Mouse (Mus musculus): ENCODE data around the gene Gm9803.
A peak's percentile ranks its signal among the peaks of the same experiment; 100 is the strongest.

Gm9803 gene

DNA sequence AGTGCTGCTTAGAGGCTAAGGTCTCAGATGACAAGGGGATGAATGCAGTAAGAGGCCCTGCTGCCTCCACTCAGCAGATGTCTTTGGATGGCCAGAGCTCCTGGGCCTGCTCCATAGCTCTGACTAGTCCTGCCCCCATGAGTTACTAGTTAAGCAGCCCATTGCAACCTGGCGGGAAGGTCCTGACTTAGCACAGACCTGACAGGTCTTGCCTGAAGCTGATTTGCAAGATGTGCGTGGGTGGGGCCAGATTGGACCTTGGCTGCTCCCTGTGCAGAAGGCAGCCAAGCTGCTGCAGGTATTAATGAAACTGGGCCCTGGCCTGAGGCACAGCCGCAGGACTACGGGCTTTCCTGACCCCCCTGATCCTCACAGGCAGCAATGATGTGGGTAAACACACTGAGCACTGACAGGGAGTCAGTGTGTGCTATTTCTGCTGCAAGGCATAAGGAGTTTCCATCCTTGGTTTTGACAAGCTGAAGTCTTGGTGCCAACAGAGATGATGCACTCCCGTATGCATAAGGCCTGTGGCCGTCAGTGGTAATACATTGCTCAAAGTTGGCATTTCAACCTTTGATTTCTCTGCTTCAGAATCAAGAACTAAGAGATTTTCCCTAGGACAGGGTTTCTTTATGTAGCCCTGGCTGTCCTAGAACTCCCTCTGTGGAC is 6.8 kb upstream of the Gm9803 start:
- no peak for DNase-seq

DNA sequence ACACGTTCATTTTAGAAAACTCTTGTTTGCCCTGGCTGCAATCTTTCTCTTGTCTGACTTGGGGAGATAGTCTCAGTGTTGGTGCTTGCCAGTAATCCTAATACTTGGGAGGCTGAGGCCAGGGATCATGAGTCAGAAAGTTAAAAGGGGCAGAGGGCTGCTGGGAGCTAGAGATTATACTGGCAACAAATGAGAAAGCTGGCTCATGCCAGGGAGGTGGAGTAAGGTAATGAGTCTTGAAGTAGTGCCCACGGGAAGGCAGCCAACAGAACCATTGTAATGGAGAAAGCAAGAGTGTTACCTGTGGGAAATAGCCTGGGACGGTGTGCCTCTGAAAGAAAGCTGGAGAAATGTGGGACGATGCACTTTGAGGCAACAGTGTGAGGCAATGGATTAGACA is 6.0 kb upstream of the Gm9803 start:
- DNase-seq = no peak

DNA sequence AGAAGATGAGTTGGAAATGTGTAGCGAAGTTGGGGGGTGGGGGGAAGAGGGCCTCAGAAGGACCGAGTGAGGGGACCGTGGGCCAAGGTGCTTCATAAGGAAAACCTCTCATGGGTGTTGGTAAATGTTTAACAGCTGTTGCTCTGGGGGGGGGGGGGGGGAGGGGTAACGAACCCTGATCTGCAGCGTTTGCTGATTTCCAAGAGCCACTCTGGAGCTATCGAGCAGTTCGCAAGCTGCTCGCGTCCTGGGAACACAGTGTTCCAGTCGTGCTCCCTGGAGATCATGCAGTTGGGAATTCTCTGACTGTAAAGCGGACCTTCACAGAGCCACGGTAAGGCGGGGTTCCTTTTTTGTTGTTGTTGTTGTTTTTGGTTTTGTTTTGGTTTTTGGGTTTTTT is 5.5 kb upstream of the Gm9803 start:
- DNase-seq = no peak

- DNase-seq = no peak
Measured at GRCm38 (mm10) chr10:43519977-43520376, 3.9 kb upstream of the Gm9803 start.

DNA sequence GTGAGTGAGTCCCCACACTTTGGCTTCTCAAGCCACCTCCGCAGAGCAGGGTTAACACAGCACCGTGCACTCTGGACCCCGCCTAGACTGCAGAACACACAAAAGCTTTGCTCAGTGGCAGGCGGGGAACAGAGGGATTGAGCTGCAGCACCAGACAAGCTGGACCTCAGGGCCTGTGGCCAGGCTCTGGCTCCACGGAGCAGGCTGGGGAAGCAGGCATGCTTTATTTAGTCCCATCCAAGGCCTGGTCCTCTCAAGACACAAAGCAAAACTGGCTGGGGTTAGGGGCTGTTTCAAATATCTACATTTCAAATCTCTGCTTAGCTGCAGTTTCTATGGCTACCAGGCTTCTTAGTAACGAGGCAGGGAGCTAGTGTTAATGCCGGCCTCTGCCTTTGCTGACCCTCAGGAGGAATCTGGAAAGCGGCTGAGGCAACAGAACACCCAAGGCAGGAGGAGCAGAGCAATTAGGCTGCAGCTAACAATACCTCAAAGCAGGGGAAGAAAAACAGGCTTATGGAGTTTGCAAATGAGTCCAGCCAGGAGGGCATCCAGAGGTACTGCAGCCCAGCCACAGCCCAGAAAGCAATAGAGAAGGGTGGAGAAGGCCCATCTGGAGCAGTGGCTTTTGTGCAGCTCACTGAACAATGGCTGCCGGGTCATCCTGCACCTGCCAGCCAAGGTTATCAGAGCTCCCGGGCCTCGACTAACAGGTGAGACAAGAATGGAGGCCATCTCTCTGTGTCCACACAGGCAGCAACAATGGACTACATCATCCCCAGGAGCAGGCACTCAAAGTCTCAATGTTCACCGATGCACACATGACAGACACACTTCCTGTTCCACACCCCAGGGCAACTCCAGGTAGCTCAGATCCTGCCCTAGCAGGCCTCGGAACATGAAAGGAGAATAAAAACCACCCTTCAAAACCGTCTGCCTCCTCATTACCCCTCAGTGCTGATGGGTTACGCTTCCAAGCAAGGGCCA is 3.7 kb downstream of the Gm9803 start:
- DNase-seq = no peak

DNA sequence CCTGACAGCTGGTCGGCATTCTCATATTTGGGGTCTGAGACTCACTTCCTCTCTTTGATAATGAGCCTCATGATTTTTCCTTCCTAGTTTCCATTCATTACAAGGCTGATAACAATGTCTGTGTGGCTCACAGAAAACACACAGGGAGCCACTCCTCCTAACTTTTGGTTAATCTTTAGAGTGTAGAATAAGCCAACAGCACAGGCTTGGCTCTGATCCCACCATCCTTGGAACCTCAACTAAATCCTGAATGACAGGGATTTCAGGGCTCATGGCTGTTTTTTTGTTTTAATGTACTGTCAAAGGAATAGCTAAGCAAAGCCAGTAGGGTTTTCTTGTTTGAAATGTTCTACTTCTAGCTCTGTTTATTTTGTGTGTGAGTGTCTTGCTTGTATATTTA is 10.5 kb downstream of the Gm9803 start:
- DNase-seq = no peak

DNA sequence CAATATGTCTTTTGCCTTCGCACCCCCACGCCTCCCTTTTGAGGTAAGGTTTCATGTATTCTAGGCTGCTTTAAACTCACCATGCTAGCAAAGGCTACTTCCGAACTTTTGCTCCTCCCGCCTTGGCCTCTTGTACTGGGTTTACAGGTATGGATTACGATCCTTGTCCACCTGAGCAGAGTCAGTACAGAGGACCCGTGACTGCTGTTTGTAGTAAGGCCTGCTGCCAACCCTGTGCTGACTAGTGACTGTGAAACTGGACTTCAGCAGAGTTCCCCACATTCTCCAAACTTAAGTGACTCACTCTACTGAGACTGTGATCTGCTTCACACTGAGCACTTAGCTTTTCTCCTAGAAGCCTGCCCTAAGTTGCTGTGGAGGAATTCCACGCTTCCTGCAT is 13.8 kb downstream of the Gm9803 start:
- DNase-seq = no peak

DNA sequence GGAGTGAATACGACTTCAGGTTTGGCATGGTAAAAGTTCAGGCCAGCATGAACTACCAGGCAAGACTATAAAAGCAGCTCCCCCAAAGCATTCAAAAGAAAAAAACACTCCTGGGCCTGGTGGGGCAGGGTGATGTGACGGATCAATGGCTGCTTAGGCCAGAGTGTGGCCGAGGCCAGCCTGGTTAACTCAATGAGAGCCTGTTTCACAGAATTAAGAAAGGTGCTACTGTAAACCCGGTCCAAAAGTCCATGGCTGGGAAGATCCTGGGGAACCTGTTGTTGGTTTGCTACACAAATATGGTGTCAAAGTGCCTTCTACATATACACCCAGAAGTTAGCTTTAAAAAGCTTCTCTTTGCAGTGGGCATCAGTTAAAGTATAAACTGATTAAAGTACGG is 14.9 kb downstream of the Gm9803 start:
- no peak for DNase-seq

DNA sequence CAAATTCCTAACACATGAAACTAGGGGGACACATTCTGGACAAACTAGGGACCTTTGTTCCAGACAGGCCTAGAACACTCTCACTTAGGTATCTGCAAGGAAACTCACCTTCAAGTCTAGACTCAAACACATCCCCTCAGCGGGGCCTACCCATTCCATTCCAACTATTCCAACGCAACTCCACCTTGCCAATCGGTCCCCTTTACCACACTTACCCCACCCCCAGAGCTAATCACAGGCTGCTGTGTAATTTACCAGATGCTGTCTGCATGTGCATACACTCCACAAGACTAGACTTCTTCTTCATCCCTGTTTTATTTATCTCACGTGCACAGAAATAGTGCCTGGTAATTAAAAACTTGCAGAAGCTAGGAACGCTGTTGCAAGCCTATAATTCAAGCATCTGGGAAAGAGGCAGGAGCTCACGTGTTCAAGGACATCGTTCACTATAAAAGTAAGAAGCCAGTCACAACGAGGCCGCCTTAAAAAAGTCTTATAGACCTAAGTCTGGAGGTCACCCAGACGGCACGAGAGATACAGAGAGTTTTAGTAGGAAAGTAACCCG is 15.9 kb downstream of the Gm9803 start:
- peak; percentile 10 for DNase-seq

GRCm38 (mm10) chr10:43540442-43541152 is 16.7 kb downstream of the Gm9803 start, which contains the start of gene 1700021F05Rik:
Gene 1700021F05Rik (minus strand): TSS chr10:43540994.
- peak; percentile 98 for DNase-seq

GRCm38 (mm10) chr10:43541153-43541544 is 17.3 kb downstream of the Gm9803 start:
- DNase-seq = no peak

- DNase-seq = peak; percentile 13
Measured at GRCm38 (mm10) chr10:43549411-43549810, 25.5 kb downstream of the Gm9803 start.

DNA sequence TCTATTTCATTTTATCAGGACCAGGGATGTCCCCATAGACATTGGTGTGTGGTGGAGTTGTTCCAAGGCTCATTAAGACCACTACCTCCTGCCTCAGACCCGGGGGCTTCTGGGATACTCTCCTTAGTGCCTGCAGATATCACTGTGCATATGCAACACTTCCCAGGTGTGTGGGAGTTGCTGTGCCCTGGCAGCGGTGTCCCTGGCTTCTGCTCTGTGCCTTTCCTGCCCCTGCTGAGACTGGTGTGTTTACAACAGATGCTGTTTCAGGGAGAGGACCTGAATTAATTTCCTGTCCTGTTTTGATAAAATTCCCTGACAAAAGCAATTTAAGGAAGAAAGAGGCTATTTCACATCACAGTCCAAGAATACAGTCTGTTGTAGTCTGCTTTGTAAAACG is 27.0 kb downstream of the Gm9803 start:
- DNase-seq = no peak

DNA sequence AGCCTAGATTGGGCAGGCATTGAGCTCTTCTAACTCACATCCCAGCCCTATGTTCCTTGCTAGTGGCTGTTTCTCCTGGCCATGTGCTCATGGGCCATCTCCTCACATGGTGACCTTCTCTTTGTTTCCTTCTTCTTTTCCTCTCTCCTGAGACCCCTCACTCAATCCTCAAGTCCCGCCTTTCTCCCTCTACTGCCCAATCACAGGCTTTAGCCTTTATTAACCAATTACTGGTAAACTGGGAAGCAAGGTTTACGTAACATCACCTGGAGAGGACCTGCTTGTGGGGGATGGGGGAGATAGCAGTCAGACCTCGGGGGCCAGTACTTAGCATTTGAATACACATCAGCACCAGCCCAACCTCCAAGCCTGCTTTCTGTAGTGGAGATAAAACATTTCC is 27.5 kb downstream of the Gm9803 start:
- no peak for DNase-seq

- no peak for DNase-seq
Measured at GRCm38 (mm10) chr10:43557630-43558165, 33.8 kb downstream of the Gm9803 start.

DNA sequence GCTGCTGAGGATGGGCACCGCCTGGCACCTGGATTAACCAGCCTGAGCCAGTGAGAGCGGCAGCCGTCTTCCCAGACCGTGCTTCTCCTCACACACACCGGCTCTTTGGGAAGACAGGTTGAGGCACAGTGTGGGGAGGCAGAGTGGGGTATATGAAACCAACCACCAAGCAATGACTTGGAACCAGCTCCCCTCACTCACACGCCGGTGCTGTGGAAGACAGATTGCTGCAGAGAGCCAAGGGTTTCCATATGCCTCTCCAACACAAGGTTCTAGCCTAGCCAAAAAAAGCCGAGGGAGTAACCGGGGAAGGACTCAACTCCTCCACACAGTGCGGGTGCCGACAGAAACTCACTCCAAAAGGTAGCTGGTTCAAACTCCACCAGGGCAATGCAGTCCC is 35.4 kb downstream of the Gm9803 start:
- DNase-seq = no peak

GRCm38 (mm10) chr10:43560765-43561164 is 36.9 kb downstream of the Gm9803 start:
- DNase-seq = no peak

- DNase-seq = no peak
Measured at GRCm38 (mm10) chr10:43561311-43561710, 37.4 kb downstream of the Gm9803 start.
